Mouse (Mus musculus) liver, embryonic 15.5 days (tissue): ENCODE measurements at regions not wholly inside any gene's neighbourhood (a gene's known extent, or its start where the extent isn't known, plus 50 kb on each side); places are given as distances from the start of the nearest gene placed in this dataset.
A peak's percentile ranks its signal among the peaks of the same experiment; 100 is the strongest.

Experiments used
- ATAC-seq: fragments of 200-750 bp; cut with Nextera tagmentation; 2 replicates; pipeline ENCODE4 v1.8.0; 2017; ENCODE audit warnings: moderate number of reproducible peaks, mild to moderate bottlenecking, moderate library complexity; ENCODE audit not compliant: insufficient read depth
- H3K27ac ChIP-seq: fragments of 300-500 bp; sonication (generic); replicated peaks from 2 replicates; pipeline ENCODE4 v1.5.1; 2015; ENCODE audit warnings: mild to moderate bottlenecking, inconsistent platforms
- H3K27me3 ChIP-seq: fragments of 300-500 bp; sonication (generic); 2 replicates; pipeline ENCODE4 v1.6.1; 2015; ENCODE audit warnings: mild to moderate bottlenecking, inconsistent platforms
- H3K36me3 ChIP-seq: fragments of 300-500 bp; sonication (generic); replicated peaks from 2 replicates; pipeline ENCODE4 v1.6.1; 2015; ENCODE audit warnings: moderate library complexity, mild to moderate bottlenecking, inconsistent platforms
- H3K4me1 ChIP-seq: fragments of 300-500 bp; sonication (generic); replicated peaks from 2 replicates; pipeline ENCODE4 v1.6.1; 2015; ENCODE audit warnings: inconsistent platforms
- H3K4me2 ChIP-seq: fragments of 300-500 bp; sonication (generic); 2 replicates; pipeline ENCODE4 v1.6.1; 2015; ENCODE audit warnings: moderate library complexity, mild to moderate bottlenecking, inconsistent platforms
- H3K4me3 ChIP-seq: fragments of 300-500 bp; sonication (generic); replicated peaks from 2 replicates; pipeline ENCODE4 v1.5.1; 2015; ENCODE audit warnings: mild to moderate bottlenecking, inconsistent platforms
- H3K9ac ChIP-seq: fragments of 300-500 bp; sonication (generic); 2 replicates; pipeline ENCODE4 v1.6.1; 2015; ENCODE audit warnings: moderate library complexity, mild to moderate bottlenecking, inconsistent platforms
- H3K9me3 ChIP-seq: fragments of 300-500 bp; sonication (generic); replicated peaks from 2 replicates; pipeline ENCODE4 v1.6.1; 2016; ENCODE audit warnings: inconsistent platforms
- WGBS: fragments of 180-500 bp; shearing (Covaris S2); methylation state at CpG from one replicate; pipeline ENCODE4 v1.1.7; 2015; ENCODE audit warnings: mixed read lengths; ENCODE audit not compliant: insufficient replicate concordance; 5-methylcytosine and 5-hydroxymethylcytosine counted together

DNA sequence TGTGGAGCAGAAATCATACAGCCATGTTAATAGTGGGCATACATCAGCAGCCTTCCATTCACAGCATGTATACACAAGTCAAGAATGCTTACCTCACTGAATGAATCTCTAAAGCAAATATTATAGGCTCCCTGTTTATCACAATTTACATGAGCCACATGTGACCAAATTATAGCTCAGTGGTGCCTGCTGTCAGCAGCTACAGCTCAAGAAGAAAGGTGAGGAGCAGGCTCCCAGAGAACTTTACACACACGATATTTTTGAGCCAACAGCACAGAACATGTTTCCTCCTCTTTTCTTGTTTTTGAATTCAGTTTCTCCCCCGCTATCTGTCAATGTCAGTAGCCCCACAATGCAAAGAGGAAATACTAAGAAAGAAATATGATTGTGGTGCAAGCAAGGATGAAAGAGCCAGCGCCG lies 1605.4 kb downstream of the 4930444P10Rik start:
- no peak for ATAC-seq
- Histone ChIP-seq H3K9ac (no peak overlapping the region), H3K4me2 (no peak overlapping the region), H3K27me3 (no peaks in the 10 kb centered on the region), H3K4me1 (peaks cover 10% of the 10 kb centered on the region; the same call in 1 of the 2 replicates), H3K36me3 (no peaks in the 10 kb centered on the region), H3K4me3 (no peak overlapping the region), H3K9me3 (no peaks in the 10 kb centered on the region), H3K27ac (no peak overlapping the region)
- WGBS = 20% methylated on average over 4 of the region's 4 CpGs

DNA sequence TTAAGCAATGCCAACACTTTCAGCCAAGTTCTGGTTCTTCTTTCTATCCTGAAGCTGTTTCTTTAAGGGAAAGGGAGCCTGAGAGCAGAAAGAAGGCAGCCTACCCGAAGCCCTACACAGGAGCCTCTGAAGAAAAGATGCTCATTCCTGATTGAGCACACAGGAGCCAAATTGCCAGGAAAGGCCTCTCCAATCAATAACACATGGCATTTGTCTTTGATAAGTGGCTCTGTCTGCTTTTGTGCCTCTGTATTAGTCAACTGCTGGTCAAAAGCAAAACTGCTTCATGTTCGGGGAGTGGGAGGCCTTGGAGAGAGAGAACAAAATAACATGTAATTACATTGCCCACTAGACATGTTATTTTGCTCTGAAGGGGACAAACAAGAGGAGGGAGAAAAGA lies 1607.4 kb downstream of the 4930444P10Rik start:
- H3K27ac ChIP-seq = no peak overlapping the region
- WGBS = 52% methylated on average over 2 of the region's 2 CpGs
- no peak for ATAC-seq
- no peaks in the 10 kb centered on the region for H3K36me3 ChIP-seq
- H3K4me1 ChIP-seq = peaks cover 10% of the 10 kb centered on the region; the same call in 1 of the 2 replicates
- no peak overlapping the region for H3K9ac ChIP-seq
- no peaks in the 10 kb centered on the region for H3K9me3 ChIP-seq
- no peak overlapping the region for H3K4me3 ChIP-seq
- H3K4me2 ChIP-seq = no peak overlapping the region
- H3K27me3 ChIP-seq = no peaks in the 10 kb centered on the region

DNA sequence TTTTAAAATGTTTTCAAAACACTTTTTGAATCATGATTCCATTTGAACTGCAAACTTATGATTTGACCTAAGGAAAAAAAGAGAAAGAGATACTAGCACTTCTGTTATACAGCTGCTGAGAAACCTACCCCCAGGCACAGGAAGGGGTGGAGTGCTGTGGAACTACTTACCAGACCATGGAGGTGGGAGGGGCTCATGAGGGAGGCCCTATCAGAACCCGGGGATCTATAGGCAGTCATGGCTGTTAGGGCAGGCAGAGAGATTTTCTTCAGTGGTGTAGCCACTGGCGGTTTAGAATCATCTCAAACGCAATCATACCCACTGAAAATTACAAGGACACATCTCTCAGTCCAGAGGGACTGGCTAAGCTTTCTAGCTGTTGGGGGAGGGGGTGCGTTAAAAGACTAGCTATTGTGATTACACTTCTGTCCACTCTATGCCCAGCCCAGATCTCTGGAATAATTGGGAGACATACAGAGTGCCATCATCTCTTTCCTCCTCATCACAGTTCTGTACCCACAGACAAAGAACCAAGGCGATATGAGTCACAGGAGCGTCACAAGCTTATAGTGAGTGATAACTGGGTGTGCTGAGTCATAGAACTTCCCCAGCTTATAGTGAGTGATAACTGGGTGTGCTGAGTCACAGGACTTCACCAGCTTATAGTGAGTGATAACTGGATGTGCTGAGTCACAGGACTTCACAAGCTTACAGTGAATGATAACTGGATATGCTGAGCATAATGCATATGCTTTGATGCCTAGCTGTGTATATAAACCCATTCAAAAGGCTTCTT lies 1608.8 kb downstream of the 4930444P10Rik start:
- H3K9me3 ChIP-seq = no peaks in the 10 kb centered on the region
- 45% methylated on average over 6 of the region's 6 CpGs for WGBS
- H3K4me2 ChIP-seq = no peak overlapping the region
- peak; percentile 99 for ATAC-seq
- no peaks in the 10 kb centered on the region for H3K27me3 ChIP-seq
- no peaks in the 10 kb centered on the region for H3K36me3 ChIP-seq
- H3K4me3 ChIP-seq = no peak overlapping the region
- peak overlapping the region; percentile 30; the same call in 1 of the 2 replicates for H3K27ac ChIP-seq
- H3K4me1 ChIP-seq = peaks cover 10% of the 10 kb centered on the region; the same call in 1 of the 2 replicates
- H3K9ac ChIP-seq = no peak overlapping the region

DNA sequence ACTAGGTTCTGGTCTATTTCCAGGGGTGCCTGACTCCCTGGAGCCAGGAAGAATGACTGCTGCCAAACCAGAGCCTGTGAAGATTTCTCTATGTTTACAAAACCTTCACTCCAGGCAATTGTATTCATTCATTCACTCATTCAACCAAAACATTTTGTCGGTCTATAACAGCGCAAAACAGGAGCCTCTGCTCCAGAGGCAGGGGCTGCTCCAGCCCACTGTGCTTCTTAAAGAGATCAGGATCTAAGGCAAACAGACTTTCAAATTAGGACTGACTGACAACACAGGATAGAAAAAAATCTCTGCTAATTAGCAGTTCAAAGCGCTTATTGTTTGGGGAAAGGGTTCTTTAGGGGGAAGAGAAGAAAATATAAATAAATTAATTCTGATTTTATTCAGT lies 1620.8 kb downstream of the 4930444P10Rik start:
- Histone ChIP-seq H3K4me2 (no peak overlapping the region), H3K9ac (no peak overlapping the region), H3K9me3 (no peaks in the 10 kb centered on the region), H3K27me3 (no peaks in the 10 kb centered on the region), H3K4me3 (no peak overlapping the region), H3K4me1 (no peaks in the 10 kb centered on the region), H3K27ac (no peak overlapping the region), H3K36me3 (no peaks in the 10 kb centered on the region)
- 46% methylated on average over 3 of the region's 3 CpGs for WGBS
- ATAC-seq = no peak

DNA sequence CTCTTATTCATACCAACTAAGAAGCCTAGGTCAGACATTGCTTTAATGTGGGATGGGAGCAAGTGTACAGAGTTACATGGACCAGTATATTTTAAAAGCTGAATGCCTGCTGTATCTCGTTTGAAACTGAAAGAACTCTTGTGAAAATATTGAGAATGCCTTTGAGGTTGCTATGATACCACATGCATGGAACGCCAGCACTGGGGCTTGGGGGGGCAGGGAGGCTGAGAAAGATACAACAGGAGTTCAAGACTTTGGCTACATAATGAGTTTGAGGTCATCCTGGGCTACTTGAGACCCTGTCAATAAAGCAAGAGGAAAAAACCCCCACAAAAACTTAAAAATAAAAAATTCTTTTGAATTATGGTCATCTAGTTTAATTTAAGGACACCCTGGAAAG lies 1621.6 kb downstream of the 4930444P10Rik start:
- no peak for ATAC-seq
- Histone ChIP-seq H3K4me1 (no peaks in the 10 kb centered on the region), H3K4me3 (no peak overlapping the region), H3K36me3 (no peaks in the 10 kb centered on the region), H3K4me2 (no peak overlapping the region), H3K27me3 (no peaks in the 10 kb centered on the region), H3K27ac (no peak overlapping the region), H3K9ac (no peak overlapping the region), H3K9me3 (no peaks in the 10 kb centered on the region)
- WGBS = 33% methylated on average over 2 of the region's 2 CpGs

DNA sequence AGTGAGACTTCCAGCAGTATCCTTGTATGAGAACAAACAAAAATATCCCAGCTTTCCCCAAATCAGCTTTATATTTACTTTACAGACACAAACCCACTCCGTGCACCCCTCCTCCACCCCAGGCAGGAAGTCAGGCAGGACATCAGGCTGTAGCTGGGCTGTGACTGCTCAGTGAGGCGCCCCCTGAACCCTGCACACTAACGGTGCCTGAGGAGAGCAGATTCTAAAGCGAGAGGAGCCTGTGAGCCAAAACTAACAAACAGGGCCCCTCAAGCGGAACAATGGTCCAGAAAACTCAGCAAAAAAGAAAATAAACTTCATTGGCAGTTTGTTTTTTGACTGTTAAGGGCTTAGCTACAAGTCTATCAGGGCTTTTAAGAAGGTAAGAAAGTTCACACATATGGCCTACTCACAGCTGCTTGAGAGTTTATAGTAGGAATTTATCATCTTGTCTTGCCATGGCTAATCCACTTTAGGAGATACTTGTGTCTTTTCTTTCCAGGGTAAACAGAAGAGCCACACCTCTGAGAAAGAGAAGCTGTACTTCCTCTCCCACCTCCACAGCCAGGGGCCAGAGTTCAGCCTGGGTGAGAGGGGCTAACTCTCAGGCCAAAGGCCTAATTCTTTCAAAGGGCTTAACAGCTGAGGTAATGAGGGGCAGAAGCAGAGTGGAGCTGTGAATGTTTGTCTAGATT lies 1628.2 kb downstream of the 4930444P10Rik start:
- no peak overlapping the region for H3K4me2 ChIP-seq
- no peak for ATAC-seq
- no peak overlapping the region for H3K9ac ChIP-seq
- no peaks in the 10 kb centered on the region for H3K27me3 ChIP-seq
- H3K36me3 ChIP-seq = no peaks in the 10 kb centered on the region
- H3K4me1 ChIP-seq = no peaks in the 10 kb centered on the region
- no peak overlapping the region for H3K4me3 ChIP-seq
- 12% methylated on average over 5 of the region's 5 CpGs for WGBS
- H3K27ac ChIP-seq = no peak overlapping the region
- no peaks in the 10 kb centered on the region for H3K9me3 ChIP-seq

DNA sequence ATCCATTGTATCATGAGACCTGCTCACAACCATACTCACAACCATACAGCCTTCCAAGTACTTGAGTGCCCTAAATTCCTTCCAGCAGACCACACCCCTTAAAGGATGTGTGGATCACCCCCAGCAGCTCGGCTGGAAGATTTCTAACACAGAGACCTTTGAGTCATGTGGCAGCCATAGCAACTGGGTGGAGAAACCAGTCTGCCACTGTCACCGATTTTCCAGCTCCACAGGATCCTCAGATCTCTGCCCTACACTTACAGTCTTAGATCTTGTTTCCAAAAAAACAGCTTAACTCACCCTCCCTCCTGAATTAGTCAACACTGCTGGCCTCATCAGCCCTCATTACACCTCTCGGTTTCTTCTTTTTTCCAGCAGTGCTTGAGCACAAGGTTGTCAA lies 1630.6 kb downstream of the 4930444P10Rik start:
- Histone ChIP-seq H3K4me2 (no peak overlapping the region), H3K9me3 (no peaks in the 10 kb centered on the region), H3K27me3 (no peaks in the 10 kb centered on the region), H3K36me3 (no peaks in the 10 kb centered on the region), H3K9ac (no peak overlapping the region), H3K4me1 (no peaks in the 10 kb centered on the region), H3K27ac (no peak overlapping the region), H3K4me3 (no peak overlapping the region)
- 32% methylated on average over 3 of the region's 3 CpGs for WGBS
- no peak for ATAC-seq

DNA sequence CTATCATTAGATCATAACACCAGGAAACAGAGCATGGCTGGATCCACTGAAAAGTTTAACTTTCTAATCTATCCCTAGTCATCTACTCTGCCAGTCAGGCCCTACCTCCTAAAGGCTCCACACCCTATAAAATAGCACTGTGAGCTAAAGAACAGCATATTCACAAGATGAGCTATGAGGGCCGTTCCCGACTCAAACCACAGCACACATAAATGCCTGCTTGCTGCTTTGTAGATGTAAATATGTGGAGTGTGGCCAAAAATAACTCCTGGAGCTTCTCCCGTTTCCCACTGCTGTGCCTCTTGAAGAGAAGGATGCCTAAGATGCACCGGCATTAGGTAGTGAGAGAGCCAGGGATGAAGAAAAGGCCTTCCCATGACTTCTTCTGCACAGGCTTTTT lies 1632.3 kb downstream of the 4930444P10Rik start:
- H3K4me1 ChIP-seq = no peaks in the 10 kb centered on the region
- H3K4me2 ChIP-seq = no peak overlapping the region
- H3K27ac ChIP-seq = no peak overlapping the region
- 70% methylated on average over 4 of the region's 4 CpGs for WGBS
- H3K9me3 ChIP-seq = no peaks in the 10 kb centered on the region
- H3K4me3 ChIP-seq = no peak overlapping the region
- ATAC-seq = no peak
- no peak overlapping the region for H3K9ac ChIP-seq
- H3K36me3 ChIP-seq = no peaks in the 10 kb centered on the region
- no peaks in the 10 kb centered on the region for H3K27me3 ChIP-seq

DNA sequence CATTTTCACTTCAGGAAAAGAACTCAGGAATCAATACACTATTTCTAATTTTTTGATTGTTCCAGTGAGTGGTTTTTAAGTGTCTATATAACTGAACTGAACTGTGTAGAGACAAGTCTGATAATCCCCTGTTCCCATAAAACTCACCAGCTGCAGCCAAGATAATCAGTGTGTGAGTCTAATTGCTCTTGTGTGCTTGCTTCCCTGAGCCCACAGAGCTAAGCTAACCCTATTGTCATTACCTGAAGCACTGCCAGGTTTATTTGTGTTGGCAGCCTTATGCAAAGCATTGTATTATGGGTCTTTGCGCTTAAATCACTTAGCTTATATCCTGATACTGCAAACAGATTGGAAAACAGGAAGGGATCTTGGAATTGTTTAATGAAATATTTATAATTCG lies 1663.8 kb downstream of the 4930444P10Rik start:
- H3K27me3 ChIP-seq = no peaks in the 10 kb centered on the region
- H3K9me3 ChIP-seq = no peaks in the 10 kb centered on the region
- H3K4me3 ChIP-seq = no peak overlapping the region
- H3K4me2 ChIP-seq = no peak overlapping the region
- no peak overlapping the region for H3K9ac ChIP-seq
- no peak for ATAC-seq
- no peaks in the 10 kb centered on the region for H3K36me3 ChIP-seq
- 56% methylated on average over 2 of the region's 2 CpGs for WGBS
- H3K27ac ChIP-seq = no peak overlapping the region
- no peaks in the 10 kb centered on the region for H3K4me1 ChIP-seq

DNA sequence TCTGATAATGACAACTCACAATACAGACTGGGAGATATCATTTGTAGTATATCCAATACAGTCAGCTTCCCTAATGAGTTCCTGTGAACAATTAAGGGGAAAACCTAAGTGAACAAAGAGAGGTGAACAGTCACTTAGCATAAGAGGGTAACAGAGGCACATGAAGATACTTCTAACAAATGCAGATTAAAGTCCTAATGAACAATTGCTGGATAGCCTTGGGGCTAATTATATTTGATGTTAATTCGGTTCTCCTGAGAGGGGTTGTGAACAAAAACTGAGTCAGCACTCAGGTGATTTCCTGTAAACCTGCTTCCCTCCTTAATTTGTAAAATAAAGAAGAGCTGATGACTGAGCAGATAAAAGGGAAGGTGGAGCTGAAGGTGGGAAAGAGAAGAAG lies 1672.1 kb downstream of the 4930444P10Rik start:
- Histone ChIP-seq H3K36me3 (no peaks in the 10 kb centered on the region), H3K9me3 (no peaks in the 10 kb centered on the region), H3K4me2 (no peak overlapping the region), H3K4me3 (no peak overlapping the region), H3K27me3 (no peaks in the 10 kb centered on the region), H3K9ac (no peak overlapping the region), H3K27ac (no peak overlapping the region), H3K4me1 (no peaks in the 10 kb centered on the region)
- WGBS = 45% methylated on average over 1 of the region's 1 CpGs
- ATAC-seq = no peak

DNA sequence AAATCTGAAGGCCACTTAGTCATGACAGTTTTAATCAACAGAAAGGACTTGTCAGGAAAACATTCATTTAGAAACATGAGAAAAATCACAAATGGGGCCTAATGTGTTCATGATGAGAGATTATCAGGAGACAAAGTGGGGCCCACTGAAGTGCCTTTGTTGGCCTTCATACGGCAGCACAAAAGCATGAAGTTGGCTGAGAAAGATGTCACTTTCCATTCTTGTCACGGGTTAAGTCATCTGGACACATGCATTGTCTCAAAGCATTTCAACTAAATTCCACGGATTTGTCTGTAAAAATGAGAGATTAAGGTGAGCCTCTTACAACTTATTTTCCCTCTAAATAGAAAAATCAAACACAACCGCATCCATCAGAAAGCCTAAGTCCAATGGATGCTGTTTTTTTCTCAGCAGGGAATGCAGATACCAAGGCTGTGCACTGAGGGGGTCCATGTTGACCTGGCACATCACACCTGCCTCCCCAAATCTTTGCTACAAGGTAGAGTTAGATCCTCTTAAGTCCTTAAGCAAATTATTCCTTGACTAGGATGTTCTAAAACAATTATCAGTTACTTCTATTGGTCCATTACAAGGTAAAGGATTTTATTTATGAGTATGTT lies 1679.2 kb downstream of the 4930444P10Rik start:
- Histone ChIP-seq H3K9me3 (no peaks in the 10 kb centered on the region), H3K4me1 (no peaks in the 10 kb centered on the region), H3K9ac (no peak overlapping the region), H3K4me3 (no peak overlapping the region), H3K4me2 (no peak overlapping the region), H3K27ac (no peak overlapping the region), H3K36me3 (no peaks in the 10 kb centered on the region), H3K27me3 (no peaks in the 10 kb centered on the region)
- 57% methylated on average over 4 of the region's 4 CpGs for WGBS
- no peak for ATAC-seq
